Mouse (Mus musculus): ENCODE measurements around the gene Sema3d.
A peak's percentile ranks its signal among the peaks of the same experiment; 100 is the strongest.

DNA sequence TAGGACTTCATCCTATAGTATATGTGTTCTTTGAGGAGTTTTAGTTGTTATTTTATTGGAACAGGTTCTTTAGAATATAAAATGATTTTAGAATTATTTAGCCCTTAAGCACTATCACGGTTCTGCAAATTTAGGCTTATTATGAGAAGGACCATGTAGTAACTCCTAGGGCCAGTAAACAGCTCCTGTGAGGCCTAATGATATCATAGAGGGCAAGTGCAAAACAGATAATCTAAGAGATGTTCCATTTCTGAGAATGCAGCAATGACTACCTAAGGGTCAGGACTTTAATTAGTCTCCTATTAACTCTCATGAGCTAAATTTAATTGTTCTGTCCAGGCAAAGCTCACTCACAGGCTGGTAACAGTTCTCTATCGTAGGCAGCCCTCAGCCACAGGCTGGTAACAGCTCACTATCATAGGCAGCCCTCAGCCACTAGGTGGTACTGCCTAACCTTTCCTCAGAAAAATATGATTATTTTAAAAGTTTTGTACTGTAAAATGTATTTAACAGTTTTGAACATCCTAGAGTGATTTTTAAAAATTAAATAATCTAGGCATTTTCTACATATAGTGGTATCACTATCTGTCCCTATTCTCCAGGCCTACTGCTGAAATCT lies 181.5 kb downstream of the Sema3d start:
- TF ChIP-seq CTCF (IDR thresholded peaks at IDR 0.05; ENCODE audit: low read depth), result peak; percentile 76
- no peak for TF ChIP-seq EP300 (optimal IDR thresholded peaks at IDR 0.05)

Measured in stomach, postnatal 0 days (tissue).